Mouse (Mus musculus): Measurements from ENCODE around the gene Mark3.

The Mark3 gene

GRCm38 (mm10) chr12:111703301-111703700 is 129.0 kb downstream of the Mark3 start:
- DNase-seq = no peak

DNA sequence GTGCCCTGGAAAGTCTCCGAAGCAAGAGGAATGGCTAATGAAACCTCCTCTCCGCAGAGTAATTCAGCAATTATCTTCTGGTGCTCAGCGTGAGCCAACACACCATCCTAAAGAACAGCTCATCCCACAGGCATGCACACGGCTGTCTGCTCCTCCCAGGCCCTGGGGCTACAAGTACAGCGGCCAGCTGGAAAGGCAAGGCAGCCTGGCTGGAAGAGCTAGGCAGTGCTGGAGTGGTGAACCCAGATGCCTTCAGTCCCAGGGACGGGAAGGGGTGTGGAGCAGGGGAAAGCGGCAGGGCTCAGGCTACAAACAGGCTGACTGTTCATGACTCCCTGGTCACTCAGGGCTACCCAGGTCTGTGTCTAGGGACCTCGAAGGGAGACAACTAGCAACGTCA is 130.3 kb downstream of the Mark3 start:
- DNase-seq = no peak

- DNase-seq = no peak
Observed at GRCm38 (mm10) chr12:111705186-111705973, 131.1 kb downstream of the Mark3 start.

All from cerebellum, adult 11 months (tissue).